Mouse (Mus musculus): ENCODE measurements around the gene Mkrn2. TPM values are rescaled to one million over a fixed set of nuclear protein-coding genes. Genes with fewer than 3 reads are reported as not detected.

The Mkrn2 gene
- 17.8 and 22.0 TPM in 2 replicates for total RNA-seq (2012; rRNA removed)

- DNase-seq (ENCODE audit: low read depth, low spot score), result peak; percentile 80
- Histone ChIP-seq H3K4me3 (ENCODE audit: insufficient read depth in 1 of 2, low read depth in 1 of 2, low read length in 2 of 2, poor library complexity in 1 of 2, severe bottlenecking in 1 of 2) (peak within 1 kb of the TSS; percentile 91 to 100), H3K27ac (ENCODE audit: insufficient read depth, low read depth, low read length, poor library complexity, severe bottlenecking) (peak within 1 kb of the TSS; percentile 55; the same call in 1 of the 2 replicates), H3K4me1 (ENCODE audit: control insufficient read depth in 2 of 2, insufficient read depth in 2 of 2, low read length in 2 of 2, poor library complexity in 1 of 2) (peaks cover 0 to 4% of the 10 kb centered on the region in 2 experiments; a peak in 1 of 4 replicates), H3K9ac (ENCODE audit: insufficient read depth, low read depth, low read length, poor library complexity, severe bottlenecking) (peak within 1 kb of the TSS; percentile 94), H3K36me3 (ENCODE audit: control insufficient read depth, insufficient read depth, low read length, poor library complexity, severe bottlenecking) (peaks cover 3% of the 10 kb centered on the region; the same call in 1 of the 2 replicates), H3K9me3 (ENCODE audit: control insufficient read depth, insufficient read depth, low read depth, low read length) (no peaks in the 10 kb centered on the region)
- TF ChIP-seq HCFC1 (IDR thresholded peaks at IDR 0.05; ENCODE audit: borderline replicate concordance, insufficient read depth, low read length) (peak; percentile 85), ZC3H11A (IDR thresholded peaks at IDR 0.05; ENCODE audit: borderline replicate concordance, low read depth, low read length) (no peak), CHD2 (IDR thresholded peaks at IDR 0.05; ENCODE audit: low read depth, low read length) (no peak), MAFK (IDR thresholded peaks at IDR 0.05; ENCODE audit: insufficient read depth, low read depth, low read length) (no peak), ZNF384 (IDR thresholded peaks at IDR 0.05; ENCODE audit: low read depth, low read length) (no peak)
- in situ Hi-C loops (cut with MboI; ENCODE audit: low sequenced_read_pairs in 2 of 2, unreplicated experiment in 2 of 2), result no loop called here
Observed at GRCm38 (mm10) chr6:115601715-115602523, at the start of gene Mkrn2. TSS of gene Mkrn2 (plus strand) at chr6:115601902.

- Histone ChIP-seq H3K9ac (ENCODE audit: insufficient read depth, low read depth, low read length, poor library complexity, severe bottlenecking) (no peak overlapping the region), H3K4me1 (ENCODE audit: control insufficient read depth in 2 of 2, insufficient read depth in 2 of 2, low read length in 2 of 2, poor library complexity in 1 of 2) (no peaks in the 10 kb centered on the region), H3K36me3 (ENCODE audit: control insufficient read depth, insufficient read depth, low read length, poor library complexity, severe bottlenecking) (peaks cover 26% of the 10 kb centered on the region), H3K4me3 (ENCODE audit: insufficient read depth in 1 of 2, low read depth in 1 of 2, low read length in 2 of 2, poor library complexity in 1 of 2, severe bottlenecking in 1 of 2) (no peak overlapping the region), H3K9me3 (ENCODE audit: control insufficient read depth, insufficient read depth, low read depth, low read length) (no peaks in the 10 kb centered on the region), H3K27ac (ENCODE audit: insufficient read depth, low read depth, low read length, poor library complexity, severe bottlenecking) (no peak overlapping the region)
- DNase-seq (ENCODE audit: low read depth, low spot score), result no peak
- in situ Hi-C loops (cut with MboI; ENCODE audit: low sequenced_read_pairs in 2 of 2, unreplicated experiment in 2 of 2), result no loop called here
- TF ChIP-seq ZC3H11A (IDR thresholded peaks at IDR 0.05; ENCODE audit: borderline replicate concordance, low read depth, low read length) (no peak), MAFK (IDR thresholded peaks at IDR 0.05; ENCODE audit: insufficient read depth, low read depth, low read length) (no peak), ZNF384 (IDR thresholded peaks at IDR 0.05; ENCODE audit: low read depth, low read length) (no peak), CHD2 (IDR thresholded peaks at IDR 0.05; ENCODE audit: low read depth, low read length) (no peak), HCFC1 (IDR thresholded peaks at IDR 0.05; ENCODE audit: borderline replicate concordance, insufficient read depth, low read length) (no peak)
Observed at GRCm38 (mm10) chr6:115555485-115555884, 46.2 kb upstream of the Mkrn2 start.

GRCm38 (mm10) chr6:115558176-115558575 is 43.5 kb upstream of the Mkrn2 start:
- no peak for TF ChIP-seq ZC3H11A (IDR thresholded peaks at IDR 0.05; ENCODE audit: borderline replicate concordance, low read depth, low read length)
- TF ChIP-seq HCFC1 (IDR thresholded peaks at IDR 0.05; ENCODE audit: borderline replicate concordance, insufficient read depth, low read length), result no peak
- TF ChIP-seq CHD2 (IDR thresholded peaks at IDR 0.05; ENCODE audit: low read depth, low read length), result no peak
- no peak for TF ChIP-seq MAFK (IDR thresholded peaks at IDR 0.05; ENCODE audit: insufficient read depth, low read depth, low read length)
- TF ChIP-seq ZNF384 (IDR thresholded peaks at IDR 0.05; ENCODE audit: low read depth, low read length), result no peak
- no peak for DNase-seq (ENCODE audit: low read depth, low spot score)
- peaks cover 27% of the 10 kb centered on the region for H3K36me3 ChIP-seq (ENCODE audit: control insufficient read depth, insufficient read depth, low read length, poor library complexity, severe bottlenecking)
- no peaks in the 10 kb centered on the region for H3K4me1 ChIP-seq (ENCODE audit: control insufficient read depth in 2 of 2, insufficient read depth in 2 of 2, low read length in 2 of 2, poor library complexity in 1 of 2)
- H3K27ac ChIP-seq (ENCODE audit: insufficient read depth, low read depth, low read length, poor library complexity, severe bottlenecking), result no peak overlapping the region
- in situ Hi-C loops (cut with MboI; ENCODE audit: low sequenced_read_pairs in 2 of 2, unreplicated experiment in 2 of 2), result no loop called here
- no peak overlapping the region for H3K4me3 ChIP-seq (ENCODE audit: insufficient read depth in 1 of 2, low read depth in 1 of 2, low read length in 2 of 2, poor library complexity in 1 of 2, severe bottlenecking in 1 of 2)
- H3K9me3 ChIP-seq (ENCODE audit: control insufficient read depth, insufficient read depth, low read depth, low read length), result no peaks in the 10 kb centered on the region
- H3K9ac ChIP-seq (ENCODE audit: insufficient read depth, low read depth, low read length, poor library complexity, severe bottlenecking), result no peak overlapping the region

GRCm38 (mm10) chr6:115559651-115560632 is 41.8 kb upstream of the Mkrn2 start:
- Histone ChIP-seq H3K27ac (ENCODE audit: insufficient read depth, low read depth, low read length, poor library complexity, severe bottlenecking) (no peak overlapping the region), H3K9me3 (ENCODE audit: control insufficient read depth, insufficient read depth, low read depth, low read length) (no peaks in the 10 kb centered on the region), H3K9ac (ENCODE audit: insufficient read depth, low read depth, low read length, poor library complexity, severe bottlenecking) (no peak overlapping the region), H3K4me1 (ENCODE audit: control insufficient read depth in 2 of 2, insufficient read depth in 2 of 2, low read length in 2 of 2, poor library complexity in 1 of 2) (no peaks in the 10 kb centered on the region), H3K4me3 (ENCODE audit: insufficient read depth in 1 of 2, low read depth in 1 of 2, low read length in 2 of 2, poor library complexity in 1 of 2, severe bottlenecking in 1 of 2) (no peak overlapping the region), H3K36me3 (ENCODE audit: control insufficient read depth, insufficient read depth, low read length, poor library complexity, severe bottlenecking) (peaks cover 29% of the 10 kb centered on the region)
- in situ Hi-C loops (cut with MboI; ENCODE audit: low sequenced_read_pairs in 2 of 2, unreplicated experiment in 2 of 2), result no loop called here
- DNase-seq (ENCODE audit: low read depth, low spot score), result no peak
- TF ChIP-seq CHD2 (IDR thresholded peaks at IDR 0.05; ENCODE audit: low read depth, low read length) (no peak), HCFC1 (IDR thresholded peaks at IDR 0.05; ENCODE audit: borderline replicate concordance, insufficient read depth, low read length) (no peak), ZC3H11A (IDR thresholded peaks at IDR 0.05; ENCODE audit: borderline replicate concordance, low read depth, low read length) (no peak), MAFK (IDR thresholded peaks at IDR 0.05; ENCODE audit: insufficient read depth, low read depth, low read length) (no peak), ZNF384 (IDR thresholded peaks at IDR 0.05; ENCODE audit: low read depth, low read length) (no peak)

Measured in ES-E14 (cell line).